Mouse (Mus musculus): ENCODE data around the gene Cc2d2b.

DNA sequence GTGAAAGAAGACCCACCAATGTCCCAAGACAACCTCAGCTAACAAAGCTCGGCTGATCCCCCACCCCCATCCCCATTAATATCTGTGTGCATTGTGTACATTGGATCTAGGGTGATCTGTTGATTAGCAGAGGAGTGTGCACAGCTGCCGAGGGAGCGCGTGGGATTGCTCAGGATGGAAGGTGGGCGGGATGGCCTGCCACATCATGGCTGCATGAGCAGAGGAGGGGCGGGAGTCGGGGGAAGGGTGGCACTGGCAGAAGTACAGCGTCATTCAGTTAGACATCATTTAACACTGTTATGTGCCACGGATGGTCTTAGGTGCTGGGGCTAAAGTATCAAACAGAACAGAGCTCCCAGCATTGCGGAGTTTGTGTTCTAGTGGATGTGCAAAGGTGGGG is 25.0 kb upstream of the Cc2d2b start:
- TF ChIP-seq EP300 (IDR thresholded peaks at IDR 0.05; ENCODE audit: low read length) (no peak), RCOR1 (conservative IDR thresholded peaks at IDR 0.05; ENCODE audit: low read depth, low read length) (no peak), CTCF (conservative IDR thresholded peaks at IDR 0.05 in 1 of 2, IDR thresholded peaks at IDR 0.05 in 1 of 2; ENCODE audit: low read depth in 2 of 2, low read length in 2 of 2) (no peak), POLR2A (IDR thresholded peaks at IDR 0.05; ENCODE audit: low read depth, low read length) (no peak), ETS1 (conservative IDR thresholded peaks at IDR 0.05; ENCODE audit: low read depth, low read length) (no peak), MEF2A (IDR thresholded peaks at IDR 0.05; ENCODE audit: borderline replicate concordance, low read depth, low read length) (no peak), IRF4 (IDR thresholded peaks at IDR 0.05; ENCODE audit: low read depth, low read length) (no peak), MAX (IDR thresholded peaks at IDR 0.05; ENCODE audit: low read length) (no peak)
